ENCODE assay signal across 14 mouse cellular contexts in the genomic region with DNA sequence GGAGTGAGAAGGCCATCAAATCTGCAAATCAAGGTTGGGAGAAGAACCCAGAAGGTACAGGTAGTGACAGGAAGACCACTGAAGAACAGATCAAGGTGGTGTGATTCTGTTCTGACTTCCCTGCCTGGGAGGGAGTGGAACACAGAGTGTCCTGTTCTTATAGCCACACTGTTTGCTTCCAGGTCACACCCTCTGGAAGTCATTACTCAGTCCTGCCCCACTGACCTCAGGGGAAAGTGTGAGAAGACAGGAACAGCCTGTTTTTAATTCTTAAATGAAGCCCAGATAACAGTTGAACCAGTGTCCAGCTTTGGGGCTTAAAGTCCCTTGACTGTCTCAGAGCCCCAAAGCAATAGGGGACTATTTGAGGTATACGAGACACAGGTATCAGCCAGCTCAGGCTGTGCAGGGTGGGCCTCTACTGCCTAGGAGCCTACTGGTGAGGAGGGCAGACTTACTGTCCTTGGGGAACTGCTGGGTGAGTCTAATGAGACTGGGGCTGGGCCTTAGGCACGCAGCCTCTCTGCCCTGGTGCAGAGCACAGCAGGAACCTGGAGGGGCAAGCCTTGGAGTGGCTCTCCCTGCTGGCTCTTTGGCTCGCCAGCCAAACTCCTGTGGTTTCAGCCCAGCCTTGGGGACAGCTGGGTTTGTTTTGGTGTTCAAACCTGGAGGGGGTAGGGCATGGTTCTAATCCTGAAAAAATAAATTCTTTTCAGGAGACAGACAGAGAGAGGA. TPM values are rescaled to one million over a fixed set of nuclear protein-coding genes. Genes with fewer than 3 reads are reported as not detected.
DNase-seq lines count a peak whose midpoint lies in the region; ATAC-seq and TF ChIP-seq lines count a peak whose summit lies in the region.
"Had no signal": no experiment of that assay in that cellular context is flagged by ENCODE, and none has a peak within 500 bp of the region (broad histone marks: within the 10 kb centered on the region; RNA-seq: fewer than 3 reads in every experiment).

No protein-coding gene starts in this region.

- ATAC-seq in lung, embryonic 15.5 days (ENCODE audit: borderline replicate concordance, extremely low read depth, low FRiP score, low TSS enrichment), result peak; percentile 59; the same call in 1 of the 2 replicates
- ATAC-seq in intestine, embryonic 15.5 days, result no peak

- peak; percentile 7 for DNase-seq in heart, adult 8-10 months (ENCODE audit: low spot score)
- no peak for DNase-seq in heart, postnatal 14 days
- DNase-seq in 3134 (ENCODE audit: extremely low read depth, insufficient read length, low spot score), result peak; percentile 79
- DNase-seq in Muller cell, postnatal 12 days (ENCODE audit: inconsistent ontology term), result peak; percentile 62
- DNase-seq in layer of hippocampus, adult 18-20 months (ENCODE audit: low spot score in 2 of 2), result no peak
- DNase-seq in left cerebral cortex, adult 2 months (ENCODE audit: extremely low spot score in 1 of 2, low spot score in 2 of 2), result no peak
- DNase-seq: kidney, adult 18-20 months; retina, postnatal 1 day had no signal

- intact Hi-C loops in heart, postnatal 14 days (cut with DNase I), result no loop called here
- intact Hi-C loops in left cerebral cortex, adult 2 months (cut with DNase I), result no loop called here

- no peak overlapping the region for H3K27ac ChIP-seq in lung, embryonic 15.5 days
- no peak overlapping the region for H3K27ac ChIP-seq in intestine, embryonic 15.5 days
- no peak overlapping the region for H3K27ac ChIP-seq in left cerebral cortex, adult 2 months
- H3K27ac ChIP-seq: embryonic facial prominence, embryonic 12.5 days; liver, embryonic 14.5 days had no signal

- TF ChIP-seq CTCF in left cerebral cortex, adult 2 months (IDR thresholded peaks at IDR 0.05), result no peak

- 0 out of 2 replicates have a peak, but pooled peaks cover 8% of the 10 kb centered on the region for H3K4me1 ChIP-seq in lung, embryonic 15.5 days
- H3K4me1 ChIP-seq in intestine, embryonic 15.5 days (replicated peaks), result no peaks in the 10 kb centered on the region

- WGBS in lung, embryonic 15.5 days, result 35% methylated on average over 3 of the region's 3 CpGs
- 37% methylated on average over 3 of the region's 3 CpGs for WGBS in intestine, embryonic 15.5 days

- no peaks in the 10 kb centered on the region for H3K27me3 ChIP-seq in lung, embryonic 15.5 days
- no peaks in the 10 kb centered on the region for H3K27me3 ChIP-seq in intestine, embryonic 15.5 days (replicated peaks)
- H3K27me3 ChIP-seq: embryonic facial prominence, embryonic 12.5 days had no signal

- no peaks in the 10 kb centered on the region for H3K9me3 ChIP-seq in lung, embryonic 15.5 days
- no peaks in the 10 kb centered on the region for H3K9me3 ChIP-seq in intestine, embryonic 15.5 days
- H3K9me3 ChIP-seq: embryonic facial prominence, embryonic 12.5 days; G1E had no signal

- H3K36me3 ChIP-seq in lung, embryonic 15.5 days, result no peaks in the 10 kb centered on the region
- no peaks in the 10 kb centered on the region for H3K36me3 ChIP-seq in intestine, embryonic 15.5 days
- H3K36me3 ChIP-seq: embryonic facial prominence, embryonic 12.5 days; G1E had no signal

- H3K4me2 ChIP-seq in lung, embryonic 15.5 days, result no peak overlapping the region
- no peak overlapping the region for H3K4me2 ChIP-seq in intestine, embryonic 15.5 days (replicated peaks)
- H3K4me2 ChIP-seq: embryonic facial prominence, embryonic 12.5 days had no signal

- H3K4me3 ChIP-seq in lung, embryonic 15.5 days, result no peak overlapping the region
- no peak overlapping the region for H3K4me3 ChIP-seq in intestine, embryonic 15.5 days (replicated peaks)
- no peak overlapping the region for H3K4me3 ChIP-seq in left cerebral cortex, adult 2 months
- H3K4me3 ChIP-seq: embryonic facial prominence, embryonic 12.5 days had no signal

- no peak overlapping the region for H3K9ac ChIP-seq in lung, embryonic 15.5 days
- H3K9ac ChIP-seq in intestine, embryonic 15.5 days, result no peak overlapping the region
- H3K9ac ChIP-seq: embryonic facial prominence, embryonic 12.5 days; liver, embryonic 14.5 days had no signal

RNA-seq across cellular contexts. Expression of gene Adra1b, which starts 57.4 kb away (rescaled TPM):
- 10 to 100 TPM; 37.6 to 48.8 (median 44.3) TPM for total RNA-seq in heart, adult 8-10 months (2022)
- total RNA-seq in heart, postnatal 14 days (2021), result 10 to 100 TPM; 43.7 to 47.6 TPM
- polyA plus RNA-seq in lung, embryonic 15.5 days (2015; fragmentation: Nextera tagmentation; extraction: Ambion mirVana), result 4.3 and 4.8 TPM in 2 replicates
- total RNA-seq in layer of hippocampus, adult 18-20 months (2021), result 1 to 10 TPM; 3.2 to 4.2 TPM
- 0.34 TPM in 2 replicates for polyA plus RNA-seq in intestine, embryonic 15.5 days (2015; fragmentation: Nextera tagmentation; extraction: Ambion mirVana)
- total RNA-seq in left cerebral cortex, adult 2 months (2021), result 10 to 100 TPM; 29.9 to 31.6 TPM
- total RNA-seq: monocyte, adult 5-6 weeks had no signal
- polyA plus RNA-seq: G1E had no signal

Comparison
In these comparisons a context has a peak if more than half of its experiments do, and no peak if none do; other contexts are left out.
1. DNase-seq: peak in heart, adult 8-10 months (single experiment), 3134 (single experiment) and Muller cell, postnatal 12 days (single experiment); none in heart, postnatal 14 days (0 of 2), layer of hippocampus, adult 18-20 months (0 of 2) and left cerebral cortex, adult 2 months (0 of 2).
2. RNA of gene Adra1b, which starts 57.4 kb away (total RNA-seq): 37.6 to 48.8 TPM in heart, adult 8-10 months, 43.7 to 47.6 TPM in heart, postnatal 14 days and 29.9 to 31.6 TPM in left cerebral cortex, adult 2 months; 3.2 to 4.2 TPM in layer of hippocampus, adult 18-20 months; every median in the first group is over 4 times any median in the second.